Mouse (Mus musculus): ENCODE data around the gene Noto.

Gene Noto

GRCm38 (mm10) chr6:85475581-85475980 lies 51.9 kb downstream of the Noto start:
- DNase-seq (ENCODE audit: low spot score in 2 of 2): no peak

GRCm38 (mm10) chr6:85477366-85477917 lies 53.8 kb downstream of the Noto start:
- no peak for DNase-seq (ENCODE audit: low spot score in 2 of 2)

DNA sequence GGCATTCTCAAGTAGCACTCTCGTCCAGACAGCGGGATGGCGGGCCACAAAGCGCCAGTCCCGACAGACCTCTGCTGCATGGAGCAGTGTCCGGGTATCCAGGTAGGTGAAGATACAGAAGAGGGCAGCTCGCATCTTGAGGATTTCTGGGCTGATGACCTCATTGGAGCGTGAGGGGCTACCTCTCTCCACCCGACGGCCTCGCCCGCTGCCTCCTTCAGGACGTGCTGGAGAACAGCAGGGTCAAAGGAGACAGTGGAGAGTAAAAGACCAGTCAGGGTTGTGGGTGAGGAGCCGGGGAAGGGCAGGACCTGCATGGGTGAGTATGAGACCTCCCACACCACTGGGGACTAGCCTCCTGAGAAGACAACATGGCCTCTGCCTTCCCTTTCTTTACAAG lies 54.7 kb downstream of the Noto start:
- DNase-seq (ENCODE audit: low spot score in 2 of 2): no peak
